In genomic region chr14:55071756-55072155, GRCm38 (mm10) we compare ENCODE assay signal across 11 mouse cellular contexts. TPM values are rescaled to one million over a fixed set of nuclear protein-coding genes. Genes with fewer than 3 reads are reported as not detected.
DNase-seq lines count a peak whose midpoint lies in the region; ATAC-seq and TF ChIP-seq lines count a peak whose summit lies in the region.
"Had no signal": no experiment of that assay in that cellular context is flagged by ENCODE, and none has a peak within 500 bp of the region (broad histone marks: within the 10 kb centered on the region; RNA-seq: fewer than 3 reads in every experiment).

No protein-coding gene starts in this region.

- no peak overlapping the region for H3K4me2 ChIP-seq in forebrain, embryonic 14.5 days (ENCODE audit: low read length)
- H3K4me2 ChIP-seq in liver, embryonic 16.5 days (ENCODE audit: low read depth, low read length): peak overlapping the region; percentile 7; the same call in 1 of the 2 replicates
- H3K4me2 ChIP-seq: lung, embryonic 15.5 days had no signal

- H3K27me3 ChIP-seq in forebrain, embryonic 14.5 days (replicated peaks; ENCODE audit: control insufficient read depth, insufficient read depth, low read length): no peaks in the 10 kb centered on the region
- no peaks in the 10 kb centered on the region for H3K27me3 ChIP-seq in liver, embryonic 16.5 days (ENCODE audit: control insufficient read depth, insufficient read depth, low read depth, low read length)

- peaks cover 95% of the 10 kb centered on the region for H3K36me3 ChIP-seq in forebrain, embryonic 14.5 days (ENCODE audit: control insufficient read depth, insufficient read depth, low read length)
- no peaks in the 10 kb centered on the region for H3K36me3 ChIP-seq in liver, embryonic 16.5 days (ENCODE audit: control insufficient read depth, insufficient read depth)
- H3K36me3 ChIP-seq: lung, embryonic 15.5 days had no signal

- no peak overlapping the region for H3K9ac ChIP-seq in forebrain, embryonic 14.5 days (ENCODE audit: low read length)
- H3K9ac ChIP-seq in liver, embryonic 16.5 days (ENCODE audit: low read depth, low read length): no peak overlapping the region
- H3K9ac ChIP-seq: lung, embryonic 15.5 days had no signal

- peak overlapping the region; percentile 72 for H3K27ac ChIP-seq in layer of hippocampus, adult 2 months
- peak overlapping the region; percentile 2; the same call in 1 of the 2 replicates for H3K27ac ChIP-seq in forebrain, embryonic 14.5 days (ENCODE audit: low read depth, low read length)
- no peak overlapping the region for H3K27ac ChIP-seq in liver, embryonic 16.5 days (ENCODE audit: low read length)
- H3K27ac ChIP-seq: gastrocnemius, adult 2 months; lung, embryonic 15.5 days had no signal

- TF ChIP-seq CTCF in layer of hippocampus, adult 2 months (conservative IDR thresholded peaks at IDR 0.05): no peak

- DNase-seq in embryo, embryonic 10 days (ENCODE audit: low spot score): peak; percentile 46
- DNase-seq in embryo, embryonic 9.5 days (ENCODE audit: extremely low spot score): no peak
- DNase-seq in layer of hippocampus, adult 2 months (ENCODE audit: low spot score in 2 of 2): no peak
- no peak for DNase-seq in layer of hippocampus, adult 9-11 months
- no peak for DNase-seq in forebrain, embryonic 14.5 days (ENCODE audit: low spot score)
- DNase-seq in urinary bladder, postnatal 36 days (ENCODE audit: low spot score in 2 of 2): no peak
- DNase-seq in right cerebral cortex, postnatal 25 days: no peak
- DNase-seq: cerebellum, postnatal 10 days; gastrocnemius, adult 2 months had no signal

- peaks cover 10% of the 10 kb centered on the region for H3K4me1 ChIP-seq in forebrain, embryonic 14.5 days (ENCODE audit: control insufficient read depth, insufficient read depth, low read length)
- no peaks in the 10 kb centered on the region for H3K4me1 ChIP-seq in liver, embryonic 16.5 days (ENCODE audit: control insufficient read depth, low read depth, low read length)
- H3K4me1 ChIP-seq: lung, embryonic 15.5 days had no signal

- H3K4me3 ChIP-seq in layer of hippocampus, adult 2 months: no peak overlapping the region
- no peak overlapping the region for H3K4me3 ChIP-seq in forebrain, embryonic 14.5 days (ENCODE audit: low read depth, low read length)
- H3K4me3 ChIP-seq in liver, embryonic 16.5 days (ENCODE audit: low read depth, low read length): no peak overlapping the region
- H3K4me3 ChIP-seq: gastrocnemius, adult 2 months; lung, embryonic 15.5 days had no signal

- 33% methylated on average over 19 of the region's 19 CpGs for WGBS in forebrain, embryonic 14.5 days
- 47% methylated on average over 19 of the region's 19 CpGs for WGBS in liver, embryonic 16.5 days (ENCODE audit: insufficient replicate concordance)

- no peak for ATAC-seq in forebrain, embryonic 14.5 days
- ATAC-seq in liver, embryonic 16.5 days (ENCODE audit: low read depth): no peak

- H3K9me3 ChIP-seq in forebrain, embryonic 14.5 days (replicated peaks; ENCODE audit: control insufficient read depth, low read length): no peaks in the 10 kb centered on the region
- H3K9me3 ChIP-seq in liver, embryonic 16.5 days (replicated peaks; ENCODE audit: control insufficient read depth, low read length): no peaks in the 10 kb centered on the region
- H3K9me3 ChIP-seq: lung, embryonic 15.5 days had no signal

RNA-seq across cellular contexts. Expression of gene Zfhx2, which starts 20.4 kb away (rescaled TPM):
- 10 to 100 TPM; 55.5 to 67.3 TPM for total RNA-seq in layer of hippocampus, adult 2 months (2021)
- polyA plus RNA-seq in forebrain, embryonic 14.5 days (2014; fragmentation: Nextera tagmentation; extraction: Ambion mirVana): 8.5 and 12.0 TPM in 2 replicates
- 0.84 and 1.1 TPM in 2 replicates for polyA plus RNA-seq in liver, embryonic 16.5 days (2015; fragmentation: Nextera tagmentation; extraction: Ambion mirVana)

RNA-seq across cellular contexts. Expression of gene Thtpa, which starts 22.8 kb away (rescaled TPM):
- 10 to 100 TPM; 19.3 to 23.7 TPM for total RNA-seq in layer of hippocampus, adult 2 months (2021)
- 44.4 and 47.2 TPM in 2 replicates for polyA plus RNA-seq in forebrain, embryonic 14.5 days (2014; fragmentation: Nextera tagmentation; extraction: Ambion mirVana)
- polyA plus RNA-seq in liver, embryonic 16.5 days (2015; fragmentation: Nextera tagmentation; extraction: Ambion mirVana): 5.1 and 5.3 TPM in 2 replicates

RNA-seq across cellular contexts. Expression of gene Ap1g2, which starts 34.6 kb away (rescaled TPM):
- total RNA-seq in layer of hippocampus, adult 2 months (2021): 10 to 100 TPM; 15.4 to 19.3 TPM
- 8.1 and 9.2 TPM in 2 replicates for polyA plus RNA-seq in forebrain, embryonic 14.5 days (2014; fragmentation: Nextera tagmentation; extraction: Ambion mirVana)
- 16.9 and 19.8 TPM in 2 replicates for polyA plus RNA-seq in liver, embryonic 16.5 days (2015; fragmentation: Nextera tagmentation; extraction: Ambion mirVana)

RNA-seq across cellular contexts. Expression of gene Jph4, which starts 45.0 kb away (rescaled TPM):
- total RNA-seq in layer of hippocampus, adult 2 months (2021): 100 to 1,000 TPM; 453 to 476 TPM
- polyA plus RNA-seq in forebrain, embryonic 14.5 days (2014; fragmentation: Nextera tagmentation; extraction: Ambion mirVana): 24.1 and 28.9 TPM in 2 replicates
- not detected in 2 replicates for polyA plus RNA-seq in liver, embryonic 16.5 days (2015; fragmentation: Nextera tagmentation; extraction: Ambion mirVana)

RNA-seq across cellular contexts. Expression of gene Ngdn, which starts 56.5 kb away (rescaled TPM):
- 10 to 100 TPM; 30.3 to 34.9 TPM for total RNA-seq in layer of hippocampus, adult 2 months (2021)
- 64.1 and 72.0 TPM in 2 replicates for polyA plus RNA-seq in forebrain, embryonic 14.5 days (2014; fragmentation: Nextera tagmentation; extraction: Ambion mirVana)
- polyA plus RNA-seq in liver, embryonic 16.5 days (2015; fragmentation: Nextera tagmentation; extraction: Ambion mirVana): 28.8 and 32.0 TPM in 2 replicates
